Mouse (Mus musculus) C3H10T1/2 (cell line): ENCODE data around the gene Klhl29. TPM values are rescaled to one million over a fixed set of nuclear protein-coding genes. Genes with fewer than 3 reads are reported as not detected.

Source experiments
- polyA plus RNA-seq, 2 experiments: library from polyadenylated mRNA; unstranded; fragments of >200 nt; fragmentation: generic; extraction: Trizol; gene quantifications; one replicate each; pipeline ENCODE4 v1.2.1; 2012; ENCODE audit warnings: missing spikeins in 2 of 2

The Klhl29 gene
- polyA plus RNA-seq, result under 1 TPM; 0.01 to 0.02 TPM

DNA sequence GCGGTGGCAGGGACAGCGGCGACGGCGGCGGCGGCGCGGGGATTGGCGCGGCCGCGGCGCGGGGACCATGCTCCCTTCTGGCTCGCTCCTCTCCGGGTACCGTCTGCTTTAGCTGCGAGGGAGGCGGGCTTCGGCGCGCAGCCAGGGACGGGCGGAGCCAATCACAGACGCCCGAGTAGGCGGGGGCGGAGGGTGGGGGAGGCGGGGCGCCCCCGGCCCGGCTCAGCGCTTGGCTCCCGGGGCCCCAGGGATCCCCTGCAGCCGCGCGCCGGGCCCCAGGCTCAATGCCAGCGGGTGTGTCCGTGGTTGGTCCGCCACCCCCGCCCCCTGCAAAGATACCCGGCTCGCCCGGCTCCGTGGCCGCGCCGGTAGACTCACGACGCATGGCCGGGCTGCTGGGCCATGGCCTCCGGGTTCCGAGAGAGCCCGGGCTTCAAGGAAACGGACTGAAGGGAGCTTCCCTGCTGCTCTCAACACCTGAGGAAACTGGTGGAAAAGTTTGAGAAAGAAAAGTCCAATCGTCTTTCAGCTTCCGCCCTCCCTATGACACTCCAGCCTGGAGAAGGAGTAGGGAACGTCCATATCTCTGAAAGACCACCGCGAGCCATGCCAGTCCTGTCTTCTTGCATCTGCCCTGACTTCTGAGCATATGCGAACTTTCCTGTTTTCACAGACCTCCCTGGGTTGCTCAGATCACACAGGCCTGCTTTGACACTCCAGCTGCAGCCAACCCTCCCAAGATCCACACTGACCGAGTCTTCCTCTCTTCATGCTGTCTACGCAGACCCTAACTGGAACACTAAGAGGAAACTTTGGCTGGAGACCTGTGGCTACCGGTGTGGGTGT lies at the start of gene Klhl29:
Klhl29 (minus strand) TSS at position 67 of the 846 bp plus-strand sequence.

